Mouse (Mus musculus): ENCODE measurements around the gene Dbh.

Gene Dbh

DNA sequence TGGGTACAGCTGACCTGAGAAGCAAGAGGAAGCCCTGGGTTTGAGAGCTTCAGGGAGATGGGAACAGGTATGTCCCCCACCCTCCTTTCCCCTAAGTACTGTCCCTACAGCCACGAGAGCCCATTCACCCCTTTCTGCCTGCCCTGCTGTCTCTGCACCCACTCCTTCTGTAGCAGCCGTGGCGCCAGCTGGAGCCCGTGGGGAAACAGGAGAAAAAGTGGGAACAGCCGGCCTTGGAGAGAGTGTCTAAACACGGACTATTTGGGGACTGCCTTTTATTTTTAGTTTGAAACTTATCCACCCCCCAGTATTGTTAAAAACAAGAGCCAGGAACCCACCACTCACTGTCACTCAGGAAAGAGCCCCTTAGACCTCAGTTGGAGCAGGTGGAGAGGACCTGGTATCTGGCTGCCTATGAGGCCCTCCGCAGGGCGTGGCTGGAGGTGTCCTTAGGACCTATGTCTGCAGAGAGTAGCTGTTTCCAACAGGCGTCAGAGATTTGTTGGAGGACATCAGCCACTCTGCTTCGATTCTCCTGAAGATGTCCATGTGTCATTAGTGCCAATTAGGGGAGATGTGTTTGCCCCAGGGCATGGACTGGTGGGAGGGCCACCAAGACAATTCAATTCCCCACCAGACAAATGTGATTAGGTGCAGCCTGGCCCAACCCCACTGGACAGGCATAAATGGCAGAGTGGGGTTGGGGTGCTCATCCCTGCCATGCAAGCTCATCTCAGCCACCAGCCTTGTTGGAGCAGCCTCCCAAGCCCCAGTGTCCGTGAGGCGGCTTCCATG is at the start of gene Dbh:
Gene Dbh, plus strand, starts transcription at position 438 of the 795 bp plus-strand sequence.
- no peak for DNase-seq (ENCODE audit: low spot score in 2 of 2)

DNA sequence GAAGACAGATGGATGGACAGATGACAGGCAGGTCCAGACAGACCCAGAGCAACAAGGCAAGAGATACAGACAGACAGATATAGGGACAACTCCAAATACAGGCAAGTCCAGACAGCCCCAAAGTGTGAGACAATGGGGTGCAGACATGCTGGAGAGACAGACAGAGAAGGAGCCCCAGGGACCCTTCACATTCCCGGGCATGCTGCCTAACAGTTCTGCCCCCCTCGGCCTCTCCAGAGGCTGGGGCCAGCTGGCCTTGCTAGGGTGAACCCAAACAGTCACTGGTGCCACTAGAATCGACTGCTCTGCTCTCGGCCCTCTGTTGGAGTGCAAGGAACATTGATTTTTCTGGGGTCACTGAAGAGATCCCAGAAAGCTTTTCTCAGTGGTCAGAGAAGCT is 46.6 kb upstream of the Dbh start:
- no peak for DNase-seq (ENCODE audit: low spot score in 2 of 2)

DNA sequence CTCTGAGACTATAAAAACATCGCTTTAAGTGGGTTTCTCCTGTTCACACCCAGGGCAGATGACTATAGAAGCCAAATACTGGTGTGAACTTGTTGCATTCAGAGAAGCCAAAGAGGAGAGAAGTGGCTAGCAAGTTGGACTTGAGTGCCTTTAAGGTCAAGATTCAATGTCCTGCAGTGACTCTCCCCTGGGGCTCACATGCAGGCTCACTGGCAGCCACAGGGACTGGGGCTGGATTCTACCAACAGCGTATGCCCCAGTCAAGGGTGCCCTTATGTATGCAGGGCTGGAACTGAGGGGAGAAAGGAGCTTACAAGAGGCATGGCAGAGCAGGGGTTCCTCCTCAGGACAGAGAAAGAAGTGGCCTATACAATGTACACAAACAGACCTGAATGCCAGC is 45.3 kb upstream of the Dbh start:
- DNase-seq (ENCODE audit: low spot score in 2 of 2): no peak

DNA sequence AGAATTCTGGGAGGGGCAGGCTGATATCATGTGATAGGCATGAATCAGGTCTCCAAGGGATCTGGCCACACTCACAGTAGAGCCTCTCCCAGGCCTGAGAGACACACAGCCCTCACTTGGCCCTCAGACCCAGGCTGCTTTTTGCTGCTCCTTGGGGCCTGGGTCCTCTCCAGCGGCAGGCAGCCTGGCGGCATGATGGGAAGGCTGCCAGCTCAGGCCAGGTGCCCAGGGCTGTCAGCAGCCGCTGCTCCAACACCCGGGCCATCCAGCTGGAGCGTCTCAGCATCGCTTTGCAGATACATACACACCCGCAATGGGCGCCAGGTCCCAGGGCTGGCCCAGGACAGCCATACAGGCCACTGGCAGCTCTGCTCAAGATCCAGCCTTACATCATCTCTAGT is 44.8 kb upstream of the Dbh start:
- peak in 1 of 2 experiments; percentile 30 for DNase-seq (ENCODE audit: low spot score in 2 of 2)

DNA sequence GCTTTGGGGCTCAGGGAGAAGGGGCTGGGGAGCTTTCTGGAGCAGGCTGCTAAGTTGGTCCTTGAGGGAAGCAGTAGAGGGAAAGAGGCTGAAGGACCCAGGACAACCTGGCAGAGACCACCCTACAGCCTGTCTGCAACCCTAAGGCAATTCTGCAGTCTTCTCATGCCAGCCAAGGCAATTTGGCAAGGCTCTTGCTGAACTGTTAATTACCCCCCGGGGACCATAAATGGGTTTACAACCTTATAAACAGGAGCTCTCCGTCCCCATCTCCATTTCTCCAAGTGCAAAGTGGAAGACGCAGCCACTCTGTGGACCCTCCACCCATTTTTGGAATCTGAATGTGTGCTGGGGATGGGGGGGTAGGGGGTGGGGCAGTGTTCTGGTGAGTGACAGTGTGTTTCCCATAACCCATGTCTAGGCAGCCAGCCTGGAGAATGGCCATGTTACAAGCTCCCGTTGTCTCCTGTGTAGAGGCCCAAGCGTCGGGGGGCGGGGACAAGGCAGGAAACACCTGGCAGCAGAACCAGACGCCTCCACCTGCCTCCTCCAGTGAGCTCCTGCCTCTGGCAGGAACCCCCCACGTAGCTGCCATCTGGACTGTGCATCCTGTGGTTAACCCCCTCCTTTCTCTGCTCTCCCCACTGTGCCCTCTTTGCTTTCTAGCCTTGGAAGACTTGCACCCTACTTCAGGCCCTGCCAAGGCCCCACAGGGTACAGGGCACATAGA is 43.2 kb upstream of the Dbh start:
- DNase-seq (ENCODE audit: low spot score in 2 of 2): no peak

DNA sequence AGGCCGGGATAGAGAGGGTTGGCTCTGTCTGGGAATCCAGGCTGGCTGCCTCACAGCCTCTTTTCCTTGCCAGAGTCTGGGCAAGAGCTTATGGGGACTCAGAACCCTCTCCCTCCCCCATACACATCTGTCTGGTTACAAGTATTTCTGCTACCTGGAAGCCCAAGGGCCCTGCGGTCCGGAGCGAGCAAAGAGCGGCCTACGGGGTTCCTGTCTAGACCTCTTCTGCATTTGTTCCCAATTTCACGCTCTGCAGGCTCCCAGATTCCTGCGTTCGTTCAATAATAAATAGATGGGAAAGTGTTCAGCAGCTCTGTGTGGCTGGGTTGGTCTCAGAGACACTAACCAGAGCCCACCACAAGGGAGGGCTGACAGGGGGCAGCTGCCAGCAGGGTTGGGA is 42.5 kb upstream of the Dbh start:
- DNase-seq (ENCODE audit: low spot score in 2 of 2): no peak

DNA sequence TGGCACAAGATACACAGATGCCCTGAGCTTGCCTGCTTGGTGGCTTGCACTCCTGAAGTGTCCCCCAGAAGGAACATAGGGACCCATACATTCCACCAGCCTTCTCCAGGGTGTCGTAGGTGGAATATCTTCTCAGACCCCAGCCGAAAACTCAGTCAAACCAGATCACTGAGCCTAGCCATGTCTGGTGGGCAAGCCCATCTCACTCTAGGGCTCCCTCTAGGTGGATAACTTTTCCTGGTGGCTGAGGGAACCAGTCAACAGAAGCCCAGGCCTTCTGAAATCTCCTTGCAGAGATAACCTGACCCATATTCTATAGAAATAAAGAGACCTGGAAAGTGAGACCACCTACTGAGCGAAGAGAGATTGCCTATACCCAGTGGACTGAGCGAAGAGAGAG is 41.9 kb upstream of the Dbh start:
- DNase-seq (ENCODE audit: low spot score in 2 of 2): no peak

DNA sequence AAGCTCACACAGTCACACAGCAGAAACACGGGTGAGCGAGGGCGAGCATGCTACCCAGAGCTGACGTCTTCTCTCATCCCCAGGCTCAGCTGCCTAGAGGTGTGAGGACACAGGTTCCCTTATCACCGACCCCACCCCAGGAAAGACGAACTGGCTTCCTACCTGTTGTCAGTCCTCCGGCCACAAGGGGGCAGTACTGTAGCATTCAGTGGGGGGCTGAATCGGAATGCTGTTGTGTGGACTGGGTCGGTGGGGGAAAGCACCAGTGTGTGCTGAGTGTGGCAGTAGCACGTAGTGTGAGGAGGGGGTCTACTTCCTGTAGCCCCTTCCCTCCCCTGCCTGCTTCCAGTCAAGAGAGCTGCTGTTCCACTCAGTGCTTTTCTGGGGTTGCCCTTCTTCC is 39.1 kb upstream of the Dbh start:
- peak; percentile 19 to 57 for DNase-seq (ENCODE audit: low spot score in 2 of 2)

DNA sequence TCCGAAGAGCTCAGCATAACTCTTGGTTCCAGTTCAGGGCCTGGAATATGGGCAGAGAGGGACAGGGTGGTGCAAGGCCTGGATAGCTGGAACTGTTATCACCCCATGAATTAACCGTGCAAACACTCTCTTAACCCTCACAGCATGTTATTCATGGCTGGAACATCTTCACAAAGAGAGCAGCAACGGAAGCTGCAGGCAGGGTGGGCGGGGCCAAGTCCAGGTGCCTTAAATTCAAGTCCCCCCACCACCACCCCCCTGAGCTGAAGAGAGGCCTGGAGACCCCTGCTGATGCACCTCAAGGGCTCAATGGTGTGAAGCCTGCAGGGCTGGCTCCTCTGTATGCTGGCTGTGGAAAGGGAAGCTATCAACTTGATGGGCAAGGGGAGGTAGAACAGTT is 38.5 kb upstream of the Dbh start:
- no peak for DNase-seq (ENCODE audit: low spot score in 2 of 2)

DNA sequence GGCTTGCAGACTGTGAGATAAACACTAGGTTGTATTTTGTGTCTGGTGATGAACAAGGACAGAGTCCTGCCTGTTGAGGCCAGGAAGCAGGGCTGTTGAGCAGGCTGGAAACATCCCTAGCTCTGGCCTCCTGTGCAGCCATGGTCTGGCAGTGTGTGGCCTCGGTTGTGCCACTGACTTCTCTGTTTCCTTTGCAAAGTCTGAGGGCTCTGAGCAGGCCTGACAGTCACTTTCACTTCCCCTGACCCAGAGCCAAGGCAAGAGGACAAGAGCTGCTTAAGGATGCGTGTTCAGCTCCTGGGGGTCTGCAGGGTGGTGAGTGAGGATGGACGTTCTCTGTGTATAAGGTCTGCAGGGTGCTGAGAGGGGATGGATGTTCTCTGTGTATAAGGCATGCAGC is 36.0 kb upstream of the Dbh start:
- DNase-seq (ENCODE audit: low spot score in 2 of 2): no peak

DNA sequence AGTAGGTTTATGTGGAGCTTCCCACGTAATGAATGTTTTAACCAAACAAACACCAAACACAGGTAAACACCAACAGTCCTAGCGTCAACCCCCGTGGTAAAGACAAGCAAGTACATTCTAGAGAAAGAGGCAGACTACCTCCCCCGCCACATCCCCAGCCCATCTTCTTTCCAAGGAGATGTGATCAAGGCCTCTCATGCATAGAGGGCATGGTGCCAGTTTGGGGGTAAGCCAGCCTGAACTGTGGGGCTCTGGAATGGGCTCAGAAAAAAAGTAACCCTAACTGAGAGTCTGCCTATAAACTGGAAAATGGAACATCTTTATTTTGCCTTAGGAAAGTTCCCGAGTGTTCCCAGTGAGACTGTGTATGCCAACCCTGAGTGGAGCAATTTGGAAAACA is 29.1 kb upstream of the Dbh start:
- no peak for DNase-seq (ENCODE audit: low spot score in 2 of 2)

DNA sequence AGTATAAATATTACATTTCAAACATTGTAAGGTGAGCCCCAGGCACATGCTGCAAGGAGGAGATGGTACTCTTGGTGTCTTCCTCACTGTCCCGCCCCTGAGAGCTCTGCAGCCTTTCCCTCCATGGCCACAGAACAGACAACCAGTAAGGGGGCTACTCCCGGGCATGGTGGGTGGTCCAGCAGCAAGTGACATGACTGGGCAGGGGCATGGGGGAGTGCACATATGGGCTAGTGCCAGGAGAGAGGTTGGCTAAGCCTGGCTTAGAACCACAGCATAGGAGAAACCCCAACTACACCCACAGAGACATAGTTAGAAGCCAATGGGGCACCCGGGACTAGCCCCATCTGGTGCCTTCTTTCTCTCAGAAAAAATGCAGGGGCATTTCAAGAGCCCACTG is 28.7 kb upstream of the Dbh start:
- DNase-seq (ENCODE audit: low spot score in 2 of 2): no peak

DNA sequence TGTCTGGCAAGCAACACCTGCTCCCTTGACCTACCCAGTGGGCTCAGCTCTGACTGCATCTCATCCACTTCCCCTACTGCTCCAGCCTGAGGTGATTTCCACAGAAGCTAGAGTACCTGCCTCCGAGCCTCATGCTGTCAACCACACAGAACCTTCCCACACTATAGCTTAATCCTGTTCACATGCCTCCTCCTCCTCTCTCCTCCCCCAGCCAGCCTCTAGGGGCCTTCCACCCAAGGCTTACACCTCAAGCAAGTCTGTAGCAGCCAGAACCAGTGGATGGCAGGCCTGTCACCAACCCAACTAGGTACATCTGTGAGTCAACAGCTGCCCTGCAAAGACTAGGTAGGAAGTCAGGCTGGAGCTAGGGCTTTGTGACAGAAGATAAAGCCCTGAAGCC is 28.2 kb upstream of the Dbh start:
- no peak for DNase-seq (ENCODE audit: low spot score in 2 of 2)

DNA sequence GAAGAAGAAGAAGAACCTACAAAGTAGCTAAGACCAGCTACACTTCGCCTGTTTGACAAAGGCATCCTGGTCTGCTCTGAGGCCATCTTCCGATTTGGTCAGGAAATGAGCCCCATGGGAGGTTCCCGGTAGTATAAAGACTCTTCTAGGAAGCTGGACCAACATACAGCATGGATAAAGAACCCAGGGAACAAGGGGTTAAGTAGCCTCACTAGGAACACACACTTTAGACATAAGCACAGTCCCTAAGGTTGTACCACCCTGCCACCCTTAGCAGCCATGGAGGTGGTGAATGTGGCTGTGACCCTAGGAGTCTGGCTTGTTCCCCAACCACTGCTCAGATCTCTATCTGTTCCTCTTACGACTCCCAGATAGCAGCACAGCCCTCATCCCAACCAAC is 26.7 kb upstream of the Dbh start:
- no peak for DNase-seq (ENCODE audit: low spot score in 2 of 2)

DNA sequence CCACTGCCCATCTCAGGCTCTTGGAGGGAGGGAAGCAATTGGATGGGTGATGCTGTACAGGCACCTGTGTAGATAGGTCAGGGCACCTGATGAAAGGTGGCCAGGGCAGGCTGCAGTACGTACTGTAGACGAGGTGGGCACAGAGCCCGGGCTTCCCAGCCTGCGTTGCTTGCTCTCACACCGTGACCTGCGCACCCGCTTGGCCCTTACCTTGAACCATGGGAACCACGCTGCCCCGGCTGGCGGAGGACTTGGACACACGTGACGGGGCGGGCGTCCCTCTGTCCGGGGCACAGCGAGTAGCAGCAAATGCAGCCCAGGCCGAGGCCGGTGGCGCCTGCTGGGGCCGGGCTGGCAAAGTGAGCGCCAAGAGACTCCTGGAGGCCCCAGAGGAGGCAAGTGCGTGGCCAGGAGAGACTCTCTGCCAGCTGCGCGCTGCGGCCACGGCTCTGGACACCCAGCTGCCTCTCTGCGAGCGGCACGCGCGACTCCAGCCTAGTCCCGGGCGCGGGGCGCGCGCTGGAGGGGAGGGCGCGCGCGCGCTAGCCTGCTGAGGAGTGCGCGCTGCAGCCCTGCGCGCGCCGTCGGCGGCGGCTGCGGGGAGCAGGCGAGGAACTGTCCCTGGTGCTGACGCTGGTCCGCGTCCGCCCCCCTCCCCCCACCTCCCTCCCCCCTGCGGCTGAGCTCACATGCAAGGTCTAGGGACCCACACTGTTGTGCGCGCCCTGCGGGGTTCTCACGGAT is 22.9 kb upstream of the Dbh start, which contains the start of gene Fam163b:
Gene Fam163b, minus strand, starts transcription at position 542 of the 744 bp plus-strand sequence.
- no peak for DNase-seq (ENCODE audit: low spot score in 2 of 2)

DNA sequence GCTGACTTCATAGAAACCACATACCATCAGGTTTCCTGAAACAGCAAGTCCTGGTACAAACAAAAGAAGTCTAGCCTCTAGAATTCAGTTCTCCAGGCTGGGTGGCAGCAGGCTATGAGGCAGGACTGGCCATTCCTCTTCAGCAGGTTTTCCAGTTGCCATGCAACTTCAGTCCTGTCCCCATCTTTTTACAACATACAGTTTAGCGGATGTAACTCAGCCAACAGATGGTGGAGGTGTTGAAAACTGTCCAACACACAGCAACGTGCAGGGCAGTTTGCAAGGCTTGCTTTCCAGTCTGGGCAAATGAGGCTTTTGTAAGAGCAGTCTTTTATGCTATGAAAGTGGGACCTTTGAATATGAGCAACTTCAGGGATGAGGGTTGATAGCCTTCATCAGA is 20.1 kb upstream of the Dbh start:
- DNase-seq (ENCODE audit: low spot score in 2 of 2): no peak

DNA sequence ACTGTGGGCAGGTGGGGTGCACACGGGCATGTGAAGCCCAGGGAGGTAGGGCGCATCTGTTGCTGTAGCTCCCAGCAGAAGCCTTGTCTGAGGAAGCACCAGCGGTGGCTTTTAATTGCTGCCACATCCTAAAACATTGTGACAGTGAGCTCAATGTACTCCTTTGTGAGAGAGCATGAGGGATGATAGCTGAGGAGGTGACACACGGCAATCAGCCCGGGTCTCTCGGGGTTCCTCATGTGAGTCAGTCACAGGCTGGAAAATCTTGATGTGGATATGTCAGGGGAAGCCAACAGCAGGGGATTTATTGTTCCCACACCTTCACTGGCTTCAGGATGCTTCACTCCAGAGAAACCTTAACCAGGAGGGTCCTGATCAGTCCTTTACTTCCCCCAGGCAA is 18.2 kb upstream of the Dbh start:
- DNase-seq (ENCODE audit: low spot score in 2 of 2): no peak

DNA sequence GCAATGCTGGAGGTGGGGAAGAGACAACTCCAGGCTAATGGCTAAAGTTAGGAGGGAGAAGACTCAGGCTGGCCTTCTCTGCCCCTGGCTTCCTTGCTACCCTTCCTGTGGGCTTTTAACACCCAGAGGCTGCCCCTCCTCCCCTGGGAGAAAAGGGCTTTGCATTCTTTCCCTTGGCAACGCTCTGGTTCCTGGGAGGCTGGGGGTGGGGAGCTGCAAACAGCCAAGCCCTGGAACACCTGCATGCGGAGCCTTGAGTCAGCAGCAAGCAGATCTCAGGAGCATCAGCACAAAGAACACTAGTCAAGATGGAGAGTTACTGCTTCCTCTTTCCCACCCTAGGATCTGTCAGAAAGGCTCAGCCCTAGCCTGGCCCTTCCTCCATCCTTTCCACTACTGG is 15.6 kb upstream of the Dbh start:
- no peak for DNase-seq (ENCODE audit: low spot score in 2 of 2)

DNA sequence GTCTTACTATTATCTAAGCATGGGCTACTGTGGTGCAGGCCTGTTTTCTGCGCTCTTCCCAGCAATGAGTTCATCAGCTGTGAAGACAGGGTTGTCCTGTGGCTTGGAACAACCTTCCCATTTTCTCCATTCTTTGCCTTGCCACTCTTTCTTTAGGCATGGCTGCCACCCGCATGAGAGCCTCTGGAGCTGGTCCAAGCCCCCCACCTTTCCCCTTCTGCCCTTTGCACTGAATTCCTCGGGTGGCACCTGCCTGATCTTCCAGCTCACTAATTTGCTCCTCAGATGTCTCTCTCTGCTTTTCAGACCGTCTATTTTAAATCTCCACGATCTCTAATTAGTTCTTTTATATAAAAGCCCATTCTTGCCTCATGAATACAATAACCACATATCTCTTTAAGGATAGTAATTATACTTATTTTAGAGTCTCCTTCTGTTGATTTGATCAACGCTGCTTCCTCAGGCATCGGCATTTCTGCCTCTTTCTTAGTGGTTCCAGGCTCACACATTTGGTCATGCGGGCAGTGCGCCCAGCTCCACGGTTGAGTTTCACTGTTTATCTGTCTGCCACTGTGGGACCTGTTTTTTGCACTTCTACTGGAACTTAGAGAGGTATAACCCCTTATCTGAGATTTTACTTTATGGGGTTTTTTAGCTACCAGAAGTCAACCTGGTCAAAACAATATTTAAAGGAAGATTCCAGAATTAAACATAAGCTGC is 10.4 kb upstream of the Dbh start:
- no peak for DNase-seq (ENCODE audit: low spot score in 2 of 2)

DNA sequence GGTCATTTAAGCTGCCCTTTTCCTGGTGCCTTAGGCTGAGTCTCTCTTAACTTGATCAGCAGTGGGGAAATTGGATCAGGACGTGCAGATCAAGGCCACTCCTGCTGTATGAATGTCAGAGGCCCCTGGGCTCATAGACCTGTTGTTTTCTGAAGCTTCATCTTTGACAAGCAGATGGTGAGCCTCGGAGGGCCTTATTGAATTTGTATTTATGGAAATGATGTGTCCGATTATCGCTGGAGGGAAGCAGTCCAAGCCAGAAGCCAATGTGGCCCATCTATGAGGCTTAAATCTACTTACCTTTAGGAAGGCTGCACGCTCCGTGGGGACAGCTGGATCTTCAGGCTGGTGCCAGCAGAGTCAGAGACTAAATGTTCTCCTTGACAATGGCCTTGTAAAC is 8.4 kb upstream of the Dbh start:
- DNase-seq (ENCODE audit: low spot score in 2 of 2): no peak

DNA sequence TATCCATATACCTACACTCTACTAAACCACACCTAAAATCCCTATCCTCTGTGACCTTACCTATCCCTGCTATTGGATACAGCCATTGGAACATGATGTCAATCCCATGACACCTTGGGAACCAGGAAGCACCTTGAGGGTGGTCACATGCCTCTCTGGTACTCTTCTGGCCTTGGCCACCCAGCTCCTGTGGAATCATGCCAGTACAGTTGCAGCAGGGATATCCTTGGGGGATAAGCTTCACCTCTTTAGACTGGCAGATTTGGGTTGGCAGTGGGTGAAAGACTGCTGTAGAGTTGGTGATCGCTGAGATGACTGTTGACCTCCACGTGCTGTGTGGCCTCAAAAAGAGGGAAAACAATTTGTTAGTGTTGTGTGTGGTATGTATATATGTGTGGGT is 3.5 kb upstream of the Dbh start:
- DNase-seq (ENCODE audit: low spot score in 2 of 2): no peak

DNA sequence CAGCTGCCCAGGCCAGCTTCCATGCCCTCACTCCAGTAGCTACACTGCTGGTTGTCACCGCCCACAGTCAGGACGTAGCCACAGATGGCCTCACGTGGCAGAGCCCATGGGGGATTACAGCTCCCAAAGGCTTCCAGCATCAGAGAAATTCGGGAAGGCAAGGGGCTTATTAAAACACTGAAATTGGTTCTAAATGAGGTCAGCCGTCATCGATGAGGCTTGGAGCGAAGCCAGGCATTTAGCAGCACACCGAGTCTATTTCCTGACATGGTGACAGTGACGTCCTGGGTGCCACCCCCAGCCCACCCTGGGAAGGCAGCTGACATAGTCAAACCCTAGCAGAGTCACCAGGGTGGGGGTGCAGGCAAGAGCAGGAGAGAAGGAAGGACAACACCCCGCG is 2.4 kb upstream of the Dbh start:
- DNase-seq (ENCODE audit: low spot score in 2 of 2): no peak

Data from urinary bladder, adult 18-20 months (tissue).